Mouse (Mus musculus): ENCODE results near the gene Crxos. TPM values are rescaled to one million over a fixed set of nuclear protein-coding genes. Genes with fewer than 3 reads are reported as not detected.

Gene Crxos
- not detected in 2 replicates for polyA plus RNA-seq (2012; ENCODE audit: insufficient read depth, insufficient read length, missing spikeins)

DNA sequence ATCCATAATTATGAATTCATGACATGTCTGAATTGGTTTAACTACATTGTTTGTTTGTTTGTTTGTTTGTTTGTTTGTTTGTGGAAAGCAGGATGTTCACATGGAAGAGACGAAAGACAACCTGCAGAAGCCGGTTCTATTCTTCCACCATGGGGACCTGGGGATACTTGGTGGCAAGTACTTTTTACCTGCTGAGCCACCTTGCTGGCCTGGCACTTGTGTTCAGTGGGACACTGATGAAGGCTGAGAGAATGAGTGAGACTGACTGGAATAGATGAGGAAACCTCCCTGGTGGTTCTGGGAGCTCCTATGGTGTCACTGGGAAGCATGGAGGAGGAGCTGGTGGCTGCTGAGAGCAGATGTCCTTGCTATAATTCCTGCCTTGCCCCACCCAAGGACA is at the start of gene Crxos:
Gene Crxos (plus strand): TSS at position 301 of the 400 bp plus-strand sequence.
- no peak within 1 kb of the TSS for H3K27ac ChIP-seq (replicated peaks; ENCODE audit: low read depth, low read length)
- no peaks in the 10 kb centered on the region for H3K4me1 ChIP-seq (ENCODE audit: control insufficient read depth, insufficient read depth, insufficient read length, low read length)
- no peak within 1 kb of the TSS for H3K4me3 ChIP-seq (ENCODE audit: insufficient read depth, low read depth, low read length)

DNA sequence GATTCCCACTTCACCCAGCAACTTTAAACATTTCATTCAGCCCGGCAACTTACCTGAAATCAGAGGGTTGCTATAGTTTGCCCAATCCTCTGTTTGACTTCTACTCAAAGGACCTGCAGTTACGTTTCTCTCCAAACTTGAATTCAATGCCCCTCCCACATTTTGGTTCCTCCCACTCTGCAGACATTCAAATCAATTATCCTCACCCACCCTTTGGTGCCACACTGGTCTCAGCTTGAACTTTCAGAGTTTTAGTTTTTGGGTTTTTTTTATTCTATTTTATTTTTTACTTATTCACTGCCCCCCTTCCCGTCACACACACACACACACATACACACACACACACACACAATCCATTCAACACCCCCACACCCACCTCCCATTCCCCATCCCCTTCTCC is 42.8 kb upstream of the Crxos start, which contains the start of gene Obox6:
Gene Obox6 (minus strand): TSS at position 101 of the 400 bp plus-strand sequence.
- H3K27ac ChIP-seq (replicated peaks; ENCODE audit: low read depth, low read length), result no peak within 1 kb of the TSS
- H3K4me1 ChIP-seq (ENCODE audit: control insufficient read depth, insufficient read depth, insufficient read length, low read length), result no peaks in the 10 kb centered on the region
- no peak within 1 kb of the TSS for H3K4me3 ChIP-seq (ENCODE audit: insufficient read depth, low read depth, low read length)

DNA sequence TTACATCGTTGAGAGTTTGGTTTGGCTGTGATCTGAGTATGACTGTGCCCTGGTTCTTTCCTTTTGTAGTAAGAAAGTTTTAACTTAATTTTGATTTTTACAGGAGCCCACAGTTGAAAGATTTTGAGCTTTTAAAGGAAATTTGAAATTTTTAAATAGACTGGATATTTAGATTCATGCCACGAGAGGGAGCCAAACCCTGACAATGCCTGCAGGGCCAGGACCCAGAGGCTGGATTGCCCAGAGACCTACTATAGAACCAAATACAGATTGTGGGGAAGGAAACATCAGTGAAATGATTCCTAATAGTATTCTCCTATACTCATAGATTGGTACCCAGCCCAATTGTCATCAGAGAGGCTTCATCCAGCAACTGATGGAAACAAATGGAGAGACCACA is 22.8 kb upstream of the Crxos start:
- Histone ChIP-seq H3K4me1 (ENCODE audit: control insufficient read depth, insufficient read depth, insufficient read length, low read length) (no peaks in the 10 kb centered on the region), H3K27ac (replicated peaks; ENCODE audit: low read depth, low read length) (no peak overlapping the region), H3K4me3 (ENCODE audit: insufficient read depth, low read depth, low read length) (no peak overlapping the region)

DNA sequence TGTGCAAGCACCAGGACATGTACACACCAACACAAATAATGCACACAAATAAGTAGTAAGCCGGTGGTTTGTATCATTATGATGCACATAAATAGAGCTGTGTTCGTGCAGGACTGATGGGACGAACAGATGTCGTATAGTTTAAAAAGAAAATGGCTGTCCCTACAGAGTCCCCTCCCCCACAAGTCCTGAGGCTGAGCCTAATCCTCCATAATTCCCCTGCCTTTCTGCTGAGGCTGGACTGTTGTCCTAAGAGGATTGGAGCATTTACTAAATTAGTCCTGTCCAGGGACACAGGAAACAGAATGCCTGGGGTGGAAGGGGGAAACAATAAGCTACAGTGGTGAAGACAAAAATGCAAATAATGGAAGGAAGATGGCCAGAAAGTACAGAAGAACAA is 18.3 kb upstream of the Crxos start:
- no peaks in the 10 kb centered on the region for H3K4me1 ChIP-seq (ENCODE audit: control insufficient read depth, insufficient read depth, insufficient read length, low read length)
- no peak overlapping the region for H3K27ac ChIP-seq (replicated peaks; ENCODE audit: low read depth, low read length)
- no peak overlapping the region for H3K4me3 ChIP-seq (ENCODE audit: insufficient read depth, low read depth, low read length)

DNA sequence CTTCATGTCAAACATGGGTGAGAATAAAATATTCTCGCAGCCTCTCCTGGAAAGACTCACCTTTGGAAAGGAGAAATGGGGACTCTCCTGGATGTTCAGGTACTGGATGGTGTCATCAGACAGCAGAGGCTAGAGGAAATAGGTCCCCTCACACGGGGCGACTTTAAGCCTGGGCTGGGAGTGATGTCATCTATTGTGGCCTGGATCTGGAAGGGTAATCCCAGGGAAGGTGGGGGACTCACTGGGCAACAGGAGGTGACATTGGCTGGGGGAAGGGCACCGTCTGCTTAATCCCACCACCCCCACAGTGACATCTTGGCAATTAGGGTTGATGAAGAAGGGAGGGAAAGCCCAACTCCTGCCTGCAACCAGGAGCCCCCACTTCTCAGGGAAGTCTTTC is 2.7 kb upstream of the Crxos start, which contains the start of gene Crx:
Gene Crx (minus strand): TSS at position 213 of the 400 bp plus-strand sequence.
- Histone ChIP-seq H3K27ac (replicated peaks; ENCODE audit: low read depth, low read length) (no peak within 1 kb of the TSS), H3K4me1 (ENCODE audit: control insufficient read depth, insufficient read depth, insufficient read length, low read length) (no peaks in the 10 kb centered on the region), H3K4me3 (ENCODE audit: insufficient read depth, low read depth, low read length) (no peak within 1 kb of the TSS)

DNA sequence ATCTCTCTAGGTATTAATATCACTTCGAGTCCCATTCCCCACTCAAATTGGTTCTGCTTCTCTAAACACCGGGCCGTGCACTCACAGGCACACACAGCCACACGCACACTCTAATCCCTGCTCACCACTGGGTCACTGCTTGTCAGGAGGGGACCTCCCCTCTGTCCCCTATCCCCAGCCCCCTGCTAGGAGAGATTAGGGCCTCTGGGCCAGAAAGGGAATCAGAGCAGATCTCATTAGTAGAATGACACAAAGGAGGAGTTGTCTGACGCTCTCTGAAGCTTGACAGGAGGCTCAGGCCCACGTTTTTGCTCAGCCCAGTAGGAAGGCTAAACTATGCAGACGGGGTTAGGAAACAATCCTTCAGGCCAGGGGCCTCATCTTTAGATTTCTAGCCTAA is 1.0 kb upstream of the Crxos start:
- H3K4me1 ChIP-seq (ENCODE audit: control insufficient read depth, insufficient read depth, insufficient read length, low read length), result no peaks in the 10 kb centered on the region
- H3K4me3 ChIP-seq (ENCODE audit: insufficient read depth, low read depth, low read length), result no peak overlapping the region
- no peak overlapping the region for H3K27ac ChIP-seq (replicated peaks; ENCODE audit: low read depth, low read length)

DNA sequence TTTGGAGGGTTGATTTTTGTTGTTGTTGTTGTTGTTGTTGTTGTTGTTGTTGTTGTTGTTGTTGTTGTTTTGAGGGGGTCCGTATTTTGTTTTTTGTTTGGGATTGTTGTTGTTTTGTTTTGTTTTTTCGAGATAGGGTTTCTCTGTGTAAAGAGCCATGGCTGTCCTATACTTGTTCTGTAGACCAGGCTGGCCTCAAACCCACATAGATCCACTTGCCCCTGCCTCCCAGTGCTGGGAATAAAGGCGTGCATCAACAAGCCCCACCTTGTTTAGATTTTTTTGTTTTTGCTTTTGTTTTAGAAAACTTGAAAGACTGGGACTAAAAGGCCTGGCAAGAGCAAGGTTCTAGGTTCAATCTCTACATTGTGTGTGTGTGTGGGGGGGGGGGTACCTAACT is 586 bp upstream of the Crxos start:
- Histone ChIP-seq H3K4me3 (ENCODE audit: insufficient read depth, low read depth, low read length) (no peak overlapping the region), H3K4me1 (ENCODE audit: control insufficient read depth, insufficient read depth, insufficient read length, low read length) (no peaks in the 10 kb centered on the region), H3K27ac (replicated peaks; ENCODE audit: low read depth, low read length) (no peak overlapping the region)

DNA sequence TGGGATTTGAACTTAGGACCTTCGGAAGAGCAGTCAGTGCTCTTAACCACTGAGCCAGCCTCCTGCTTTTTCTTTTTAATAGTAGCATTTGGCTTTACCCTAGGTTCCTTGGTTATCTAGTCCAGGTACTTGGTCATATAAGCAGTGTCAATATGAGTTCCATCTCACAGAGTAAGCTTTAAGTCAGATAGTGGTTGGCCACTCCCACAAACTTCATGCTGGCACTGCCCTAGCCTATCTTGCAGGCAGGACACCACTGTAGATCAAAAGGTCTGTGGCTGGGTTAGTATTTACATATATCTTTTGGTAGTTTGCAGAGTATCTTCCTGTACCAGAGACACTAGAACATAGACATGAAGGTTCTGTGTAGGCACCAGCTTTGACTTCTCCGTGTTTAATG is 1.7 kb downstream of the Crxos start:
- H3K4me1 ChIP-seq (ENCODE audit: control insufficient read depth, insufficient read depth, insufficient read length, low read length), result no peaks in the 10 kb centered on the region
- H3K4me3 ChIP-seq (ENCODE audit: insufficient read depth, low read depth, low read length), result no peak overlapping the region
- no peak overlapping the region for H3K27ac ChIP-seq (replicated peaks; ENCODE audit: low read depth, low read length)

DNA sequence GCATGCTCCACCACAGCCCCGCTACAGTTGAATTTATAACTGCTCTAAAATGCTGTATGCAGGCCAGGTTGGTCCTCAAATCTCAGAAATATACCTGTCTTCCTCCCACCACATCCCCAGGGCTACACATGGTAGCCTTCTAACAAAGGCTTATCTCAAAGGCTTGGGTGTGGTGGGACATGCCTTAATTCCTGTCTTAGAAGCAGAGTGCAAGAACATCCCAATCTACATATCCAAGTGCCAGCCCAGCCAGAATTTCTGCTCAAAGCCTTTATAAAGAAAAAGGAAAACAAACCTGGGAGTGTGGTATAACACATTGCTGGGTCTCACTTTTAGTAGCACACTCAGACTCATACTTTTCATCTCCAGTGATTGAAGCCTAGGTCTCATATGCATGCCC is 11.8 kb downstream of the Crxos start:
- H3K4me1 ChIP-seq (ENCODE audit: control insufficient read depth, insufficient read depth, insufficient read length, low read length), result no peaks in the 10 kb centered on the region
- H3K4me3 ChIP-seq (ENCODE audit: insufficient read depth, low read depth, low read length), result no peak overlapping the region
- no peak overlapping the region for H3K27ac ChIP-seq (replicated peaks; ENCODE audit: low read depth, low read length)

DNA sequence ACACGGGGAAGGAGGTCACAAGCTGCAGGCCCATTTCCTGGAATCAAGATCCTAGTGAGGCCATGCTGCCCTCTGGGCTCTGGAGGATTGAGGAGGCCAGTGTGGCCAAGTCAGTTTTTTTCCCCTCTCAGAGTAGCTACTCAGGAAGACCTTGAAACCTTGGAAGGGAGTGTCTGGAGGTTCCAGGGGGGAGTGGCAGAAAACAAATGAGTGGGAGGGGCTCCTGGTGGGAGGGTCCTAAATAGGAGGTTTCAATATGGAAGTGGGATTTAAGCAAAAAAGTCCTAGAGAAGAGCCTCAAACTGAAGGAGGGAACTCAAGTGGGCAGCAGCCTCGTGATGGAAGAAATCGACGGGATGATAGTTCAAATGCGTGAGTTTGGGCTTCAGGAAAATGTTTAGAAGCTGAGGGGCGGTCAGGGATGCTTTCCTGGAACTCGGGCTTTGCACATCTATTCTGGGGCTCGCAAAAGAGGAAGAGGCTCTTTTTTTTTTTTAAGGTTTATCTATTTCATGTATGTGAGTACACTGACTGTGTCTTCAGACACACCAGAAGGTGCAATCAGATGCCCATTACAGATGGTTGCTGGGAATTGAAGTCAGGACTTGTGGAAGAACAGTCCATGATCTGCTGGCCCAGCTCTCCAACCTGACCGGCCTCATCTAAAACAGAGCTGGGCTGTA is 19.1 kb downstream of the Crxos start:
- Histone ChIP-seq H3K27ac (replicated peaks; ENCODE audit: low read depth, low read length) (no peak overlapping the region), H3K4me1 (ENCODE audit: control insufficient read depth, insufficient read depth, insufficient read length, low read length) (no peaks in the 10 kb centered on the region), H3K4me3 (ENCODE audit: insufficient read depth, low read depth, low read length) (no peak overlapping the region)

DNA sequence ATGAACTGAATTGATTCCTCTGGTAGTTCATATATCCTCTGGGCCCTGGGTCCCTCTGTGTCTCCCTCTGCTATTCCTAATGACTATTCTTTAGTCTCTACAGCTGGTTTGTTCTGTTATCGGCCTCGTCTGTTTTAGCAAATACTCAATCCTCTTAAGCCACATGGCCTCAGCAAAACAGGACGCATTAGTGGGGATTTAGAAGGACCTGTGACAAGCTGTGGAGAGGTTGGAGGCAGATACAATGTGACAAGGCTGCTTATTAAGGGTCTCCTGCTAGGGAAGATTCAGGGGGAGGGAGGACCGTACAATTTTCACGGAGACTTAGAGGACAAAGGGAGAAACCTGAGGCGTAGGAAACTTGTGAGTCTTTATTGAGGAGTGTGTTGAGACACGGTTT is 23.4 kb downstream of the Crxos start:
- no peak overlapping the region for H3K27ac ChIP-seq (replicated peaks; ENCODE audit: low read depth, low read length)
- H3K4me1 ChIP-seq (ENCODE audit: control insufficient read depth, insufficient read depth, insufficient read length, low read length), result no peaks in the 10 kb centered on the region
- no peak overlapping the region for H3K4me3 ChIP-seq (ENCODE audit: insufficient read depth, low read depth, low read length)

DNA sequence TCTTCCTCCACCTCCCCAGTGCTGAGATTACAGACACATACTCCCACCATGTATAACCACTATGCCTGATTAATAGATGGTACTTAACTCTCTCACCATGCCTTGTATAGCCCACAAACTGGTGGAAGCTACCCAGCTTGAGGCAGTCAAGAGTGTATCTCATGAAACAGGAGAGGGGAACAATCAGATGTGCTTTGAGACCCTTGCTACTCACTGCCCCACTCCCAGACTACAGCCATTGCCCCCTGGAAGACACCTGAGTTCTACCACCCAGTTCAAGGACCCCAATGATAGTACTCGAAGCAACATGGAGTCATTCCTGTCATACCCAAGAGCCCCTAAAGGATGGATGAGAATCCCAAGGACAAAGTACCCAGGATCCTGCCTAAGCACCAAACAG is 24.2 kb downstream of the Crxos start:
- Histone ChIP-seq H3K27ac (replicated peaks; ENCODE audit: low read depth, low read length) (no peak overlapping the region), H3K4me1 (ENCODE audit: control insufficient read depth, insufficient read depth, insufficient read length, low read length) (no peaks in the 10 kb centered on the region), H3K4me3 (ENCODE audit: insufficient read depth, low read depth, low read length) (no peak overlapping the region)

DNA sequence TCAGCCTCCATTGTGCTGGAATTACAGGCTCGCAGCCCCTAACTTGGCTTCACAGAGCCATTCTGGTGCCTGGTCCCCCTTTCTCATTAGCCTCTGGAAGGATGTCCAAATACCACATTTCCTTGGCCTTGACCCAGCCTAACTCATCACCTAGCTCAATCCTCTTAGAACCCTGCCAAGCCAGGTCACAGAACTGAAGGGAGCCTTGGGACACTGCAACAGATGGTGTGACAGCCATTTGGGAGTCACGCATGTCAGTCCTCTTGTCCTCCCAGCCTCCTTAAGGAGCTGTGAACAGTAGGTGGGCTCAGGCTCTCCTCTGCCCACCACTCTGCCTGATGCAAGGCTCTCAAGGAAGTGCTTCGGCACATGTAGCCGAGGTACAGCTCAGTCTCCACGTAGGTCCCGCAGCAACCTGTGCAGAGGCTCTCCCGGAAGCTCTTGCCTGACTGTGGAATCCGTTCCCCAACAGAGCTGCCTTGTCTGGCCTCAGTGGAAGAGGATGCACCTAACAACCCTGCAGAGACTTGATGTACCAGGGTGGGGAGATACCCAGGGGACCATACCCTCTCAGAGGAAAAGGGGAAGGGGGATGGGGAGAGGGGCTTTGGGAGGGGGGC is 25.7 kb downstream of the Crxos start:
- H3K4me3 ChIP-seq (ENCODE audit: insufficient read depth, low read depth, low read length), result no peak overlapping the region
- H3K27ac ChIP-seq (replicated peaks; ENCODE audit: low read depth, low read length), result no peak overlapping the region
- H3K4me1 ChIP-seq (ENCODE audit: control insufficient read depth, insufficient read depth, insufficient read length, low read length), result no peaks in the 10 kb centered on the region

DNA sequence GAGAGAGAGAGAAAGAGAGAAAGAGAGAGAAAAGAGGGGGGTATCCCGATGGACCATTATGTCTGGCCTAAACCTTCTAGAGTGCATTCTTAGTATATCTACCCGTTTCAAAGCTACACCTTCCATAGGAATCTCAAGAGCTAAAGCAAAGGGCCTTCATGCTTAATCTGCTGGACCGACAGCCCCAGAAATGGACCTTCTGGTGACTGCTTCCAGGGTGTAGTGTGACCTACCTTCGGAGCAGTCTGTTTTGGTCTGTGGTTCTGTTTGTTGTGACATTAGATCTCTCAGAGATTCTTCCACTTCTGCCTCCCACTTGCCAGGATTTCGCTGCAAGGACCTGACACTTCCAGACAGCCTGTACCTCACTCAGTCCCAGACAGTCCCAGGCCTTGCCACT is 28.1 kb downstream of the Crxos start:
- H3K27ac ChIP-seq (replicated peaks; ENCODE audit: low read depth, low read length), result no peak overlapping the region
- H3K4me3 ChIP-seq (ENCODE audit: insufficient read depth, low read depth, low read length), result no peak overlapping the region
- no peaks in the 10 kb centered on the region for H3K4me1 ChIP-seq (ENCODE audit: control insufficient read depth, insufficient read depth, insufficient read length, low read length)

DNA sequence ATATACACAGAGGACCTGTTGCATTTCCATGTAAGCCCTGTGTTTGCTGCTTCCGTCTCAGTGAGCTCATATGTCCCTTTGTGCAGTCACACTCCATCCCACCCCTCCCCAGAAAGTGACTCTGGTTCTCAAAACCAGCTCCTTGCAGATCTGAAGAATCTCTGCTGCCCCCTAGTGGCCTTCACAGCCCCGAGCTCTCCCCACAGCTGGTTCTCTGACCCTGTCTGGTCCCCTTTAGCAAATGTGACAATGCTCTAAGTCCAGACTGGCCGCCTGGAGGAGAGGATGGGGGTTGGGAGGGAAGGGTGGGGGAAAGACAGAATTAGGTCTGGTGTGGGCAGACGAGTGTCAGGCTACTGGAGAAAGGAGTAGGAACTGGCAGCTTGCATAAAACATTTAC is 29.8 kb downstream of the Crxos start:
- Histone ChIP-seq H3K4me1 (ENCODE audit: control insufficient read depth, insufficient read depth, insufficient read length, low read length) (no peaks in the 10 kb centered on the region), H3K27ac (replicated peaks; ENCODE audit: low read depth, low read length) (no peak overlapping the region), H3K4me3 (ENCODE audit: insufficient read depth, low read depth, low read length) (no peak overlapping the region)

DNA sequence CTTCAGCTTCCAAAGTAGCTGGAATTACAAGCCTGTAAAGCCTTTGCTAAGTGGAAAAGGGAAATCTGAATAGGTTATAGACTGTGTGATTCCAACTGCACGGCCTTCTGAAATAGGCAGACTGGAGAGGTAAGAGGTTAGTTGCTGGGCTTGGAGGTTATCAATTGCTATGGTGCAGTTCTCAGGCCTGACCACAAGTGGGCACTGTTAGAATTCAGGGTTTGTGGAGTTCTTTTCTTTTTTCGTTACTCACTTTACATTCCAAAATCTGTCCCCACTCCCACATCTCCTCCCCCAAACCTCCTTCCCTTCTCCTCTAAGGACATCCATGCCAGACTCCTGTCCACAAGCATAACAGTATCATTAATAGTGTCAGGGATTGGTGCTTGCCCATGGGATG is 31.8 kb downstream of the Crxos start:
- H3K4me1 ChIP-seq (ENCODE audit: control insufficient read depth, insufficient read depth, insufficient read length, low read length), result 0 out of 2 replicates have a peak, but pooled peaks cover 4% of the 10 kb centered on the region
- H3K4me3 ChIP-seq (ENCODE audit: insufficient read depth, low read depth, low read length), result no peak overlapping the region
- H3K27ac ChIP-seq (replicated peaks; ENCODE audit: low read depth, low read length), result no peak overlapping the region

Measured in brown adipose tissue, adult 24 weeks (tissue).